Mouse (Mus musculus): Measurements from ENCODE around the gene Nmur1.

- TF ChIP-seq CTCF (IDR thresholded peaks at IDR 0.05; ENCODE audit: control insufficient read depth, insufficient read depth, insufficient replicate concordance, low read depth, low read length), result no peak
- no peak for TF ChIP-seq POLR2A (IDR thresholded peaks at IDR 0.05; ENCODE audit: control insufficient read depth, low read depth, low read length)
Measured at GRCm38 (mm10) chr1:86448272-86448671, 22.2 kb upstream of the Nmur1 start.

Data from testis, adult 2 months (tissue).